Mouse (Mus musculus): ENCODE results near the gene Abcg1. TPM values are rescaled to one million over a fixed set of nuclear protein-coding genes. Genes with fewer than 3 reads are reported as not detected.

The Abcg1 gene
- total and polyA plus RNA-seq, 3 experiments, result 2.2 to 4.6 (median 2.2) TPM

DNA sequence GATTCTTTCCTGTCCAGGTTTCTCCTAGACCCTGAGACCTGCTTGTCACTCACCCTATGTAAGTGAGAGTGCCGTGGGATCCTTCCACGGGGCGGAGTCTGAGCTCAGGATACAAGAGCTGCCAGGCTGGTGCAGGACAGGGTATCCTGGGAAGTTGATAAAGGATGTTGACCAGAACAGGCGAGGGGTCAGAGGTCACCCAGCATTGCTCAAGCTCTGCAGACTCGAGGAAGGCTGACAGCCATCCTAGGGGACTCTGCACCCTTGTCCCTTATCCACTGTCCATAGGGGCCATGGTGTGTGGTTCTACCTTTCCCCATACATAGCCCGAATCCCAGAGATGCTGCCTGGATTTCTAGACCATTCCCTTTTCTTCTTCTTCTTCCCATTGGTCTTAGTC is 58.6 kb downstream of the Abcg1 start:
- Histone ChIP-seq H3K27ac (ENCODE audit: insufficient read depth, low read depth) (no peak overlapping the region), H3K27me3 (replicated peaks) (peaks cover 5% of the 10 kb centered on the region), H3K4me2 (ENCODE audit: insufficient read depth, low read depth, poor library complexity, severe bottlenecking) (no peak overlapping the region), H3K9ac (ENCODE audit: insufficient read depth, low read depth) (no peak overlapping the region), H3K4me3 (replicated peaks in 1 of 3; ENCODE audit: low read depth in 2 of 3, low read length in 2 of 3, poor library complexity in 1 of 3) (no peak overlapping the region), H3K36me3 (replicated peaks in 1 of 2; ENCODE audit: control insufficient read depth in 1 of 2, insufficient read depth in 1 of 2, low read length in 1 of 2) (peaks cover 9 to 26% of the 10 kb centered on the region in 2 experiments), H3K9me3 (replicated peaks; ENCODE audit: low read length) (no peaks in the 10 kb centered on the region), H3K79me2 (replicated peaks; ENCODE audit: control insufficient read depth, extremely low read depth, insufficient read depth, poor library complexity, severe bottlenecking) (no peaks in the 10 kb centered on the region), H3K4me1 (ENCODE audit: control insufficient read depth in 1 of 2, insufficient read depth in 2 of 2) (no peaks in the 10 kb centered on the region)
- in situ Hi-C loops (cut with MboI; ENCODE audit: low pct_ligation_motif_present, low pct_unique_long_range_greater_than_20kb, low sequenced_read_pairs) (no loop called here), dilution Hi-C loops (cut with MboI; ENCODE audit: extremely low pct_ligation_motif_present, extremely low pct_unique_long_range_greater_than_20kb, low sequenced_read_pairs) (no loop called here)
- TF ChIP-seq MAX (IDR thresholded peaks at IDR 0.05; ENCODE audit: low read length) (no peak), USF1 (IDR thresholded peaks at IDR 0.05; ENCODE audit: low read depth, low read length) (no peak), JUND (conservative IDR thresholded peaks at IDR 0.05; ENCODE audit: low read depth, low read length) (no peak), SIN3A (IDR thresholded peaks at IDR 0.05; ENCODE audit: low read length) (no peak), ZKSCAN1 (IDR thresholded peaks at IDR 0.05; ENCODE audit: borderline replicate concordance, low read depth, low read length) (no peak), PAX5 (IDR thresholded peaks at IDR 0.05; ENCODE audit: low read length) (no peak), ZC3H11A (IDR thresholded peaks at IDR 0.05; ENCODE audit: low read depth, low read length) (no peak)
- DNase-seq (ENCODE audit: extremely low read depth), result no peak

DNA sequence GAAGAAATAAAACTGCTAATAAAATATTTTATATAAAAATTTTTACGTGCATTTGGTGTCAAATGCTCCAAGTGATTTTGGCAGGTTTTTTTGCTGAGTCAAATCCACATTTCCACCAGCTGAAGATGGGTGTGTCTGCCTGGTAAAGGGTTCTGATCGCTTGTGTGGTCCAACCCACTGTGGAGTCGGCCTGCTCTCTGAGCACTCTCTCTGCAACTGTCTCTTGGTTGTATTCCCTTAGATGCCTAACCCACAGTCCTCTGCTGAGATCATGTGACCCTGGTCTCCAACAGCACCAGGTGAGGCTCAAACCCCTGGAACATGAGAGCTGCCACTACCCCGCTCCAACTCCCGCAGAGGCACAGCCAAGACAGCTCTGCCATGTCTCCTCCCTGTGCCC is 60.5 kb downstream of the Abcg1 start:
- peaks cover 1% of the 10 kb centered on the region for H3K9me3 ChIP-seq (replicated peaks; ENCODE audit: low read length)
- no peak overlapping the region for H3K4me3 ChIP-seq (replicated peaks in 1 of 3; ENCODE audit: low read depth in 2 of 3, low read length in 2 of 3, poor library complexity in 1 of 3)
- H3K79me2 ChIP-seq (replicated peaks; ENCODE audit: control insufficient read depth, extremely low read depth, insufficient read depth, poor library complexity, severe bottlenecking), result no peaks in the 10 kb centered on the region
- H3K9ac ChIP-seq (ENCODE audit: insufficient read depth, low read depth), result no peak overlapping the region
- DNase-seq (ENCODE audit: extremely low read depth), result no peak
- peaks cover 9% of the 10 kb centered on the region for H3K27me3 ChIP-seq (replicated peaks)
- peaks cover 3 to 10% of the 10 kb centered on the region in 2 experiments for H3K36me3 ChIP-seq (replicated peaks in 1 of 2; ENCODE audit: control insufficient read depth in 1 of 2, insufficient read depth in 1 of 2, low read length in 1 of 2)
- no peak overlapping the region for H3K4me2 ChIP-seq (ENCODE audit: insufficient read depth, low read depth, poor library complexity, severe bottlenecking)
- no peaks in the 10 kb centered on the region for H3K4me1 ChIP-seq (ENCODE audit: control insufficient read depth in 1 of 2, insufficient read depth in 2 of 2)
- in situ Hi-C loops (cut with MboI; ENCODE audit: low pct_ligation_motif_present, low pct_unique_long_range_greater_than_20kb, low sequenced_read_pairs), result no loop called here
- dilution Hi-C loops (cut with MboI; ENCODE audit: extremely low pct_ligation_motif_present, extremely low pct_unique_long_range_greater_than_20kb, low sequenced_read_pairs), result no loop called here
- TF ChIP-seq TBP (conservative IDR thresholded peaks at IDR 0.05; ENCODE audit: low read depth, low read length), result no peak
- TF ChIP-seq ZKSCAN1 (IDR thresholded peaks at IDR 0.05; ENCODE audit: borderline replicate concordance, low read depth, low read length), result no peak
- no peak for TF ChIP-seq ELF1 (IDR thresholded peaks at IDR 0.05; ENCODE audit: low read depth, low read length)
- no peak for TF ChIP-seq MEF2A (IDR thresholded peaks at IDR 0.05; ENCODE audit: borderline replicate concordance, low read depth, low read length)
- TF ChIP-seq TCF12 (IDR thresholded peaks at IDR 0.05; ENCODE audit: low read depth, low read length), result no peak
- no peak overlapping the region for H3K27ac ChIP-seq (ENCODE audit: insufficient read depth, low read depth)

DNA sequence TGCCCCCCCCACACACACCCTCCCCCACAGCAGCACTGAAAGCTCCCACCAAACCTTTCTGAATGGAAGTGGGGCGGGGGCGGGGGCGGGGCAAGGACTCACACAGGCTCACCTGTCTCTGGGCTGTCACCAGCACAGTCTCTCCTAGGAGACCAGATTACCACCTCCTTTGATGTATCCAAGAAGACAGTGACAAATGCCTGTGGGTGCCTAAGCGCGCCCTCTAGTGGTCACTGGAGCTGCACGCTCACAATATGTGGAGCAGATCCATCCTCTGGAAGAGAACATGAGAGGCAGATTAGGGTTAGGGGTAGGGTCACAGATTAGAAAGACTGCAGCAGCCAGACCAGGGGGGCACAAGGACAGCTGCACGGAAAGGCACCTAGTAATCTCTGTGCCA is 62.0 kb downstream of the Abcg1 start:
- Histone ChIP-seq H3K36me3 (replicated peaks in 1 of 2; ENCODE audit: control insufficient read depth in 1 of 2, insufficient read depth in 1 of 2, low read length in 1 of 2) (no peaks in the 10 kb centered on the region), H3K4me3 (replicated peaks in 1 of 3; ENCODE audit: low read depth in 2 of 3, low read length in 2 of 3, poor library complexity in 1 of 3) (no peak overlapping the region), H3K27me3 (replicated peaks) (peaks cover 20% of the 10 kb centered on the region), H3K27ac (ENCODE audit: insufficient read depth, low read depth) (no peak overlapping the region), H3K9me3 (replicated peaks; ENCODE audit: low read length) (peaks cover 12% of the 10 kb centered on the region), H3K79me2 (replicated peaks; ENCODE audit: control insufficient read depth, extremely low read depth, insufficient read depth, poor library complexity, severe bottlenecking) (no peaks in the 10 kb centered on the region), H3K9ac (ENCODE audit: insufficient read depth, low read depth) (no peak overlapping the region), H3K4me1 (ENCODE audit: control insufficient read depth in 1 of 2, insufficient read depth in 2 of 2) (no peaks in the 10 kb centered on the region), H3K4me2 (ENCODE audit: insufficient read depth, low read depth, poor library complexity, severe bottlenecking) (no peak overlapping the region)
- peak; percentile 75 for DNase-seq (ENCODE audit: extremely low read depth)
- dilution Hi-C loops (cut with MboI; ENCODE audit: extremely low pct_ligation_motif_present, extremely low pct_unique_long_range_greater_than_20kb, low sequenced_read_pairs), result no loop called here
- TF ChIP-seq E2F4 (IDR thresholded peaks at IDR 0.05; ENCODE audit: insufficient replicate concordance, low read depth, low read length), result no peak
- TF ChIP-seq CTCF (conservative IDR thresholded peaks at IDR 0.05 in 1 of 2, IDR thresholded peaks at IDR 0.05 in 1 of 2; ENCODE audit: low read depth in 2 of 2, low read length in 2 of 2), result peak; percentile 70 to 94
- TF ChIP-seq RAD21 (IDR thresholded peaks at IDR 0.05; ENCODE audit: low read depth, low read length), result peak; percentile 85
- no peak for TF ChIP-seq IRF4 (IDR thresholded peaks at IDR 0.05; ENCODE audit: low read depth, low read length)
- no peak for TF ChIP-seq ETS1 (conservative IDR thresholded peaks at IDR 0.05; ENCODE audit: low read depth, low read length)
- TF ChIP-seq USF2 (conservative IDR thresholded peaks at IDR 0.05; ENCODE audit: low read depth, low read length), result no peak
- peak; percentile 36; the same call in 1 of the 2 replicates for TF ChIP-seq NELFE (IDR thresholded peaks at IDR 0.05; ENCODE audit: low read depth, low read length)
- peak; percentile 97 for TF ChIP-seq SMC3 (IDR thresholded peaks at IDR 0.05; ENCODE audit: low read depth, low read length)
- TF ChIP-seq ZKSCAN1 (IDR thresholded peaks at IDR 0.05; ENCODE audit: borderline replicate concordance, low read depth, low read length), result no peak
- peak; percentile 82 for TF ChIP-seq ZC3H11A (IDR thresholded peaks at IDR 0.05; ENCODE audit: low read depth, low read length)
- no peak for TF ChIP-seq POLR2A (IDR thresholded peaks at IDR 0.05; ENCODE audit: low read depth, low read length)
- no peak for TF ChIP-seq MAFK (IDR thresholded peaks at IDR 0.05; ENCODE audit: insufficient replicate concordance, low read length)
- in situ Hi-C loops (cut with MboI; ENCODE audit: low pct_ligation_motif_present, low pct_unique_long_range_greater_than_20kb, low sequenced_read_pairs), result no loop called here

All from CH12.LX (cell line).